Mouse (Mus musculus): ENCODE results near the gene Wdr43. TPM values are rescaled to one million over a fixed set of nuclear protein-coding genes. Genes with fewer than 3 reads are reported as not detected.

Wdr43 gene
- total and polyA plus RNA-seq, 3 experiments, result 175 to 393 (median 249) TPM

- Histone ChIP-seq H3K4me3 (ENCODE audit: control insufficient read depth in 1 of 2, insufficient read depth in 1 of 2, low read depth in 2 of 2, low read length in 2 of 2) (no peak overlapping the region), H3K9ac (ENCODE audit: control insufficient read depth, low read depth, low read length, poor library complexity, severe bottlenecking) (no peak overlapping the region), H3K79me2 (ENCODE audit: control insufficient read depth, insufficient read depth, low read length, poor library complexity) (no peaks in the 10 kb centered on the region), H3K36me3 (ENCODE audit: control insufficient read depth in 1 of 2, insufficient read depth in 2 of 2, low read length in 2 of 2) (no peaks in the 10 kb centered on the region), H3K4me1 (ENCODE audit: control insufficient read depth in 1 of 2, insufficient read depth in 2 of 2, low read length in 2 of 2) (no peaks in the 10 kb centered on the region), H3K9me3 (replicated peaks; ENCODE audit: insufficient read depth, low read length) (no peaks in the 10 kb centered on the region), H3K27ac (ENCODE audit: control insufficient read depth, low read depth, low read length) (no peak overlapping the region), H3K27me3 (ENCODE audit: control insufficient read depth in 1 of 2, insufficient read depth in 2 of 2, low read length in 2 of 2) (no peaks in the 10 kb centered on the region)
- TF ChIP-seq CHD1 (IDR thresholded peaks at IDR 0.05; ENCODE audit: low read depth, low read length) (no peak), RCOR1 (IDR thresholded peaks at IDR 0.05; ENCODE audit: low read depth, low read length) (no peak), ZMIZ1 (IDR thresholded peaks at IDR 0.05; ENCODE audit: low read depth, low read length) (no peak), NELFE (IDR thresholded peaks at IDR 0.05; ENCODE audit: low read depth, low read length) (no peak), GABPA (IDR thresholded peaks at IDR 0.05; ENCODE audit: low read depth, low read length) (no peak), JUND (IDR thresholded peaks at IDR 0.05; ENCODE audit: low read depth, low read length) (no peak)
- DNase-seq (ENCODE audit: low read depth, low spot score), result no peak
Measured at GRCm38 (mm10) chr17:71705550-71706480, 90.1 kb downstream of the Wdr43 start.

GRCm38 (mm10) chr17:71707715-71708114, 92.0 kb downstream of the Wdr43 start:
- DNase-seq (ENCODE audit: low read depth, low spot score), result no peak
- Histone ChIP-seq H3K9ac (ENCODE audit: control insufficient read depth, low read depth, low read length, poor library complexity, severe bottlenecking) (no peak overlapping the region), H3K9me3 (replicated peaks; ENCODE audit: insufficient read depth, low read length) (no peaks in the 10 kb centered on the region), H3K4me1 (ENCODE audit: control insufficient read depth in 1 of 2, insufficient read depth in 2 of 2, low read length in 2 of 2) (no peaks in the 10 kb centered on the region), H3K79me2 (ENCODE audit: control insufficient read depth, insufficient read depth, low read length, poor library complexity) (no peaks in the 10 kb centered on the region), H3K36me3 (ENCODE audit: control insufficient read depth in 1 of 2, insufficient read depth in 2 of 2, low read length in 2 of 2) (no peaks in the 10 kb centered on the region), H3K27me3 (ENCODE audit: control insufficient read depth in 1 of 2, insufficient read depth in 2 of 2, low read length in 2 of 2) (no peaks in the 10 kb centered on the region), H3K4me3 (ENCODE audit: control insufficient read depth in 1 of 2, insufficient read depth in 1 of 2, low read depth in 2 of 2, low read length in 2 of 2) (no peak overlapping the region), H3K27ac (ENCODE audit: control insufficient read depth, low read depth, low read length) (no peak overlapping the region)
- TF ChIP-seq ZC3H11A (IDR thresholded peaks at IDR 0.05; ENCODE audit: low read depth, low read length) (no peak), ZMIZ1 (IDR thresholded peaks at IDR 0.05; ENCODE audit: low read depth, low read length) (no peak), SMC3 (IDR thresholded peaks at IDR 0.05; ENCODE audit: low read depth, low read length) (no peak), ELF1 (IDR thresholded peaks at IDR 0.05; ENCODE audit: low read depth, low read length) (no peak)

Other genes starting within 250 kb of the Wdr43 start
- gene Gm4707, start 156.0 kb upstream of the Wdr43 start, total RNA-seq (2012; rRNA removed), result 1.0 and 1.1 TPM in 2 replicates
- gene Gm4707, start 156.0 kb upstream of the Wdr43 start, polyA plus RNA-seq (2012; ENCODE audit: insufficient read depth in 1 of 2, insufficient read length in 2 of 2, low read depth in 1 of 2, low replicate concordance in 2 of 2, missing spikeins in 1 of 2), result under 1 TPM in 1 of 2 experiments, not detected in 1; 0.26 TPM
- 45.7 and 50.9 TPM in 2 replicates for gene Smchd1, start 140.6 kb upstream of the Wdr43 start, total RNA-seq (2012; rRNA removed)
- 100 to 1,000 TPM in 1 of 2 experiments, 10 to 100 TPM in 1; 43.6 to 164 TPM for gene Smchd1, start 140.6 kb upstream of the Wdr43 start, polyA plus RNA-seq (2012; ENCODE audit: insufficient read depth in 1 of 2, insufficient read length in 2 of 2, low read depth in 1 of 2, low replicate concordance in 2 of 2, missing spikeins in 1 of 2)
- gene Ndc80, start 89.0 kb upstream of the Wdr43 start, total RNA-seq (2012; rRNA removed), result 26.0 and 28.0 TPM in 2 replicates
- gene Ndc80, start 89.0 kb upstream of the Wdr43 start, polyA plus RNA-seq (2012; ENCODE audit: insufficient read depth in 1 of 2, insufficient read length in 2 of 2, low read depth in 1 of 2, low replicate concordance in 2 of 2, missing spikeins in 1 of 2), result 10 to 100 TPM in 1 of 2 experiments, not detected in 1; 28.3 TPM
- gene Spdya, start 63.8 kb upstream of the Wdr43 start, total RNA-seq (2012; rRNA removed), result 0.20 and 0.23 TPM in 2 replicates
- gene Spdya, start 63.8 kb upstream of the Wdr43 start, polyA plus RNA-seq (2012; ENCODE audit: insufficient read depth in 1 of 2, insufficient read length in 2 of 2, low read depth in 1 of 2, low replicate concordance in 2 of 2, missing spikeins in 1 of 2), result under 1 TPM in 1 of 2 experiments, not detected in 1; 0.46 TPM
- not detected in 2 replicates for gene Togaram2, start 57.4 kb downstream of the Wdr43 start, total RNA-seq (2012; rRNA removed)
- gene Togaram2, start 57.4 kb downstream of the Wdr43 start, polyA plus RNA-seq (2012; ENCODE audit: insufficient read depth in 1 of 2, insufficient read length in 2 of 2, low read depth in 1 of 2, low replicate concordance in 2 of 2, missing spikeins in 1 of 2), result not detected
- gene Pcare, start 137.0 kb downstream of the Wdr43 start, total RNA-seq (2012; rRNA removed), result not detected in 2 replicates
- gene Pcare, start 137.0 kb downstream of the Wdr43 start, polyA plus RNA-seq (2012; ENCODE audit: insufficient read depth in 1 of 2, insufficient read length in 2 of 2, low read depth in 1 of 2, low replicate concordance in 2 of 2, missing spikeins in 1 of 2), result not detected
- not detected in 2 replicates for gene Clip4, start 152.6 kb downstream of the Wdr43 start, total RNA-seq (2012; rRNA removed)
- gene Clip4, start 152.6 kb downstream of the Wdr43 start, polyA plus RNA-seq (2012; ENCODE audit: insufficient read depth in 1 of 2, insufficient read length in 2 of 2, low read depth in 1 of 2, low replicate concordance in 2 of 2, missing spikeins in 1 of 2), result not detected